Mouse (Mus musculus) stomach, postnatal 0 days (tissue): ENCODE measurements around the gene Gtdc1.

Experiments
- CTCF ChIP-seq: IDR thresholded peaks from 2 replicates; pipeline ENCODE4 v1.5.1; 2016; ENCODE audit warnings: antibody characterized with exemption, low read depth, mild to moderate bottlenecking, moderate library complexity
- EP300 ChIP-seq: optimal IDR thresholded peaks from 2 replicates; pipeline ENCODE3; 2016; ENCODE audit warnings: antibody characterized with exemption

DNA sequence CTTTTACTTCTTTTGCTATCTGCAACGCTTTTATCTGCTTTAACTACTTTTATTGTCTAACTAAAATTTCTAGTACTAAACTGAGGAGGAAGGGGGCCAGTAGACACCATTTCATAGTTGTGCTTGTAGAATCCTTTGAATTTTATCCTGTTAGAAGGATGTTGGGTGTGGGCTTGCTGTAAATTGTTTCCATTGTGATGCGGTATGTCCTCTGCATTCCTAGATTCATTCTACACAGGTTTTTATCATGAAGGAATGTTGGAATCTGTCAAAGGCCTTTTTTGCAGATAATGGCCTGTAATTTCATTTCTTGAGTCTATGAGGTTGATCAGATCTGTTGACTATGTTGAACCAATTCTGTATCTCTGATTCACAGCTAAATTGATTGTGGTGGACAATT is 146.5 kb downstream of the Gtdc1 start:
- no peak for TF ChIP-seq EP300
- TF ChIP-seq CTCF, result no peak
